Mouse (Mus musculus) kidney, adult 2 months (tissue): ENCODE data around the gene Hck.

Experiments
- CTCF ChIP-seq: fragments of 200-500 bp; conservative IDR thresholded peaks from 2 replicates; pipeline ENCODE4 v1.5.1; 2011; ENCODE audit warnings: low read depth, mild to moderate bottlenecking, control low read depth, low read length, moderate library complexity, mixed read lengths; ENCODE audit not compliant: insufficient read depth, insufficient read length
- POLR2A ChIP-seq: fragments of 200-500 bp; IDR thresholded peaks from one replicate; pipeline ENCODE4 v1.6.1; 2011; ENCODE audit warnings: low read depth, low read length, control low read depth

DNA sequence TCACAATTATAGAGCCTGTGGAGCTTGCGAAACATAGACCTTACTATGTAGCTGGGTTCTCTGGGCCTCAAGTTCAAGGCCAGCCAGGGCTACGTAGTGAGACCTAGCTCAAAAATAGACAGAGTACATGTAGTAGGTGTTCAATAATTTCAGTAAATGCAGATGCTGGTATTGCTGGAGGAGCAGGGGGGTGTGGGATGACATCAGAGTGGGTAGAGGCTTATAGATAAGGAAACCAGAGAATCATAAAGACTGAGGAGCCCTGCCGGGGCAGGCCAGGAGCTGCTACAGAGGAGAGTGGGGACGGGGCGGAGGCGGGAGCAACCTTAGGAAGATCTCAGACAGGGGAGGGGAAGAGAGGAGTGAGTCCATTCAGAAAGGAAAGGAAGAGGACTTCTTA, 22.7 kb upstream of the Hck start:
- TF ChIP-seq CTCF, result no peak
- no peak for TF ChIP-seq POLR2A
